Mouse (Mus musculus) lung, adult 2 months (tissue): ENCODE results near the gene Eif1ad.

Source experiments
- CTCF ChIP-seq: fragments of 200-500 bp; IDR thresholded peaks from 2 replicates; pipeline ENCODE4 v1.5.1; 2011; ENCODE audit warnings: mild to moderate bottlenecking, low read length, control low read depth; ENCODE audit not compliant: insufficient read depth
- POLR2A ChIP-seq: fragments of 200-500 bp; IDR thresholded peaks from 2 replicates; pipeline ENCODE4 v1.6.1; 2011; ENCODE audit warnings: low read depth, mild to moderate bottlenecking, control low read depth, low read length, borderline replicate concordance; ENCODE audit errors: extremely low read depth

- no peak for TF ChIP-seq CTCF
- TF ChIP-seq POLR2A: peak; percentile 71; the same call in 1 of the 2 replicates
These were observed 48.0 kb downstream of the Eif1ad start for GRCm38 (mm10) chr19:5414534-5414957.
